ENCODE assay signal across 9 mouse cellular contexts in the genomic region with DNA sequence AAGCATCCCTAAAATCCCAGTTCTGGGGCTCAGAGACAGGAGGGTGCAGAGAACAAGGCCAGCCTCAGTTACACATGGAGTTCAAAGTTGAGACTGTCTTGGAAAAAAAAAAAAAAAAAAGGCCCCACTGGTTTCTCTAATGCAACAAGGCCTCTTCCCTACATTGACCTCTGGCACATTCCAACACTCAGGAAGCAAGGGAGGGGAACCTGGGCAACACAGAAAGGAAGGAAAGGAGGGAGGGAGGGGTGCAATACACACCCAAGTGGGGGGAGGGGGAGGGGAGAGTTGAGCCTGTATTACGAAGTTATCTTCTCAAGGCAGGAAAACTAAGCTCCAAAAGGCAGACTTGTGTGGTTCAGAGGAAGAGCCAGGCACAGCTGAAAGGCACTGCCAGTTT. TPM values are rescaled to one million over a fixed set of nuclear protein-coding genes. Genes with fewer than 3 reads are reported as not detected.
DNase-seq lines count a peak whose midpoint lies in the region; ATAC-seq and TF ChIP-seq lines count a peak whose summit lies in the region.
"Had no signal": no experiment of that assay in that cellular context is flagged by ENCODE, and none has a peak within 500 bp of the region (broad histone marks: within the 10 kb centered on the region; RNA-seq: fewer than 3 reads in every experiment).

No protein-coding gene starts in this region.

- H3K4me1 ChIP-seq in ES-Bruce4 (ENCODE audit: control insufficient read depth, insufficient read depth, low read length) = peaks cover 7% of the 10 kb centered on the region
- H3K4me1 ChIP-seq in heart, embryonic 15.5 days (replicated peaks) = peaks cover 31% of the 10 kb centered on the region
- 0 out of 2 replicates have a peak, but pooled peaks cover 7% of the 10 kb centered on the region for H3K4me1 ChIP-seq in neural tube, embryonic 15.5 days
- H3K4me1 ChIP-seq in thymus, adult 2 months (replicated peaks; ENCODE audit: control insufficient read depth, insufficient read depth, low read length) = no peaks in the 10 kb centered on the region

- peak; percentile 65 for ATAC-seq in heart, embryonic 15.5 days (replicated peaks; ENCODE audit: insufficient number of reproducible peaks, insufficient read depth, low FRiP score, low read depth)
- ATAC-seq in neural tube, embryonic 15.5 days (ENCODE audit: low FRiP score) = peak; percentile 24; the same call in 1 of the 2 replicates

- TF ChIP-seq POLR2A in ES-Bruce4 (IDR thresholded peaks at IDR 0.05; ENCODE audit: insufficient read depth, low read length) = no peak
- TF ChIP-seq POLR2A in thymus, adult 2 months (IDR thresholded peaks at IDR 0.05; ENCODE audit: control insufficient read depth, extremely low read depth, insufficient read depth, low read length, poor library complexity) = no peak

- H3K9me3 ChIP-seq in ES-Bruce4 (replicated peaks; ENCODE audit: control insufficient read depth, insufficient read depth, low read length, poor library complexity, severe bottlenecking) = no peaks in the 10 kb centered on the region
- no peaks in the 10 kb centered on the region for H3K9me3 ChIP-seq in heart, embryonic 15.5 days (replicated peaks)
- H3K9me3 ChIP-seq in neural tube, embryonic 15.5 days (replicated peaks) = no peaks in the 10 kb centered on the region
- H3K9me3 ChIP-seq: liver, embryonic 13.5 days had no signal

- H3K27ac ChIP-seq in ES-Bruce4 (ENCODE audit: insufficient read depth, low read length) = peak overlapping the region; percentile 5; the same call in 1 of the 2 replicates
- peak overlapping the region; percentile 84 for H3K27ac ChIP-seq in heart, embryonic 15.5 days
- peak overlapping the region; percentile 33; the same call in 1 of the 2 replicates for H3K27ac ChIP-seq in neural tube, embryonic 15.5 days (replicated peaks)
- no peak overlapping the region for H3K27ac ChIP-seq in thymus, adult 2 months (ENCODE audit: control insufficient read depth, insufficient read depth, low read length)
- H3K27ac ChIP-seq: liver, embryonic 13.5 days had no signal

- 21% methylated on average over 1 of the region's 1 CpGs for WGBS in heart, embryonic 15.5 days
- 19% methylated on average over 1 of the region's 1 CpGs for WGBS in neural tube, embryonic 15.5 days
- WGBS in thymus, adult 2 months = 44% methylated on average over 1 of the region's 1 CpGs

- H3K36me3 ChIP-seq in ES-Bruce4 (ENCODE audit: control insufficient read depth, insufficient read depth, low read length, poor library complexity, severe bottlenecking) = no peaks in the 10 kb centered on the region
- no peaks in the 10 kb centered on the region for H3K36me3 ChIP-seq in heart, embryonic 15.5 days
- no peaks in the 10 kb centered on the region for H3K36me3 ChIP-seq in neural tube, embryonic 15.5 days
- no peaks in the 10 kb centered on the region for H3K36me3 ChIP-seq in thymus, adult 2 months (ENCODE audit: control insufficient read depth, insufficient read depth, low read length)
- H3K36me3 ChIP-seq: liver, embryonic 13.5 days had no signal

- no peak overlapping the region for H3K9ac ChIP-seq in ES-Bruce4 (ENCODE audit: low read depth, poor library complexity, severe bottlenecking)
- no peak overlapping the region for H3K9ac ChIP-seq in heart, embryonic 15.5 days
- no peak overlapping the region for H3K9ac ChIP-seq in neural tube, embryonic 15.5 days (replicated peaks)
- H3K9ac ChIP-seq: liver, embryonic 13.5 days had no signal

- no peak for TF ChIP-seq EP300 in ES-Bruce4 (IDR thresholded peaks at IDR 0.05; ENCODE audit: insufficient read depth, low read depth, low read length)

- peak; percentile 49 for DNase-seq in adrenal gland, postnatal 10 days
- peak; percentile 81 for DNase-seq in kidney, postnatal 10 days
- DNase-seq in B cell, adult 2 months = no peak
- no peak for DNase-seq in layer of hippocampus, adult 8-10 months (ENCODE audit: low spot score in 2 of 2)
- DNase-seq in thymus, adult 2 months = no peak
- DNase-seq: liver, embryonic 13.5 days had no signal

- H3K4me2 ChIP-seq in heart, embryonic 15.5 days = no peak overlapping the region
- no peak overlapping the region for H3K4me2 ChIP-seq in neural tube, embryonic 15.5 days
- H3K4me2 ChIP-seq: liver, embryonic 13.5 days had no signal

- no peaks in the 10 kb centered on the region for H3K27me3 ChIP-seq in ES-Bruce4 (ENCODE audit: control insufficient read depth, insufficient read depth, low read length, poor library complexity, severe bottlenecking)
- no peaks in the 10 kb centered on the region for H3K27me3 ChIP-seq in heart, embryonic 15.5 days
- H3K27me3 ChIP-seq in neural tube, embryonic 15.5 days (replicated peaks) = no peaks in the 10 kb centered on the region
- H3K27me3 ChIP-seq in thymus, adult 2 months (ENCODE audit: control insufficient read depth, insufficient read depth, low read length) = no peaks in the 10 kb centered on the region
- H3K27me3 ChIP-seq: liver, embryonic 13.5 days had no signal

- H3K4me3 ChIP-seq in ES-Bruce4 (ENCODE audit: low read depth, low read length) = no peak overlapping the region
- no peak overlapping the region for H3K4me3 ChIP-seq in heart, embryonic 15.5 days
- H3K4me3 ChIP-seq in neural tube, embryonic 15.5 days (replicated peaks) = no peak overlapping the region
- H3K4me3 ChIP-seq in thymus, adult 2 months (ENCODE audit: control insufficient read depth, insufficient read depth, low read length) = no peak overlapping the region
- H3K4me3 ChIP-seq: liver, embryonic 13.5 days had no signal

- TF ChIP-seq CTCF in ES-Bruce4 (IDR thresholded peaks at IDR 0.05; ENCODE audit: low read depth, low read length) = no peak
- no peak for TF ChIP-seq CTCF in thymus, adult 2 months (IDR thresholded peaks at IDR 0.05; ENCODE audit: borderline replicate concordance, control insufficient read depth, extremely low read depth, insufficient read depth, low read length, poor library complexity)

RNA-seq across cellular contexts. Expression of gene Fam189a2, which starts 13.4 kb away (rescaled TPM):
- 1.7 and 2.0 TPM in 2 replicates for polyA plus RNA-seq in ES-Bruce4 (2011; ENCODE audit: insufficient read depth, insufficient read length, low read depth, missing spikeins)
- 10 to 100 TPM in 1 of 2 experiments, 1 to 10 TPM in 1; 9.8 to 14.1 TPM for total RNA-seq in adrenal gland, postnatal 10 days (2021)
- polyA plus RNA-seq in heart, embryonic 15.5 days (2015; fragmentation: Nextera tagmentation; extraction: Ambion mirVana) = 5.6 and 5.9 TPM in 2 replicates
- polyA plus RNA-seq in neural tube, embryonic 15.5 days (2015; fragmentation: Nextera tagmentation; extraction: Ambion mirVana) = 1.6 and 1.9 TPM in 2 replicates
- 10 to 100 TPM in 2 of 4 experiments, 1 to 10 TPM in 2; 7.4 to 11.4 (median 10.4) TPM for total RNA-seq in layer of hippocampus, adult 8-10 months (2022)
- 2.2 and 4.8 TPM in 2 replicates for polyA plus RNA-seq in thymus, adult 2 months (2012; rRNA removed)

Comparison
In these comparisons a context has a peak if more than half of its experiments do, and no peak if none do; other contexts are left out.
1. DNase-seq: peak in adrenal gland, postnatal 10 days (single experiment) and kidney, postnatal 10 days (single experiment); none in B cell, adult 2 months (0 of 2), layer of hippocampus, adult 8-10 months (0 of 2) and thymus, adult 2 months (single experiment).